Mouse (Mus musculus) central nervous system, embryonic 18 days (tissue): ENCODE results near the gene Nupr1. TPM values are rescaled to one million over a fixed set of nuclear protein-coding genes. Genes with fewer than 3 reads are reported as not detected.

Experiments
- polyA plus RNA-seq: library from polyadenylated mRNA; depleted of rRNA; stranded (reverse); fragments of >200 nt; gene quantifications from 2 replicates; pipeline ENCODE4 v1.2.3, GENCODE M21; 2012; rRNA removed

The Nupr1 gene
- 10.0 and 10.4 TPM in 2 replicates for polyA plus RNA-seq

DNA sequence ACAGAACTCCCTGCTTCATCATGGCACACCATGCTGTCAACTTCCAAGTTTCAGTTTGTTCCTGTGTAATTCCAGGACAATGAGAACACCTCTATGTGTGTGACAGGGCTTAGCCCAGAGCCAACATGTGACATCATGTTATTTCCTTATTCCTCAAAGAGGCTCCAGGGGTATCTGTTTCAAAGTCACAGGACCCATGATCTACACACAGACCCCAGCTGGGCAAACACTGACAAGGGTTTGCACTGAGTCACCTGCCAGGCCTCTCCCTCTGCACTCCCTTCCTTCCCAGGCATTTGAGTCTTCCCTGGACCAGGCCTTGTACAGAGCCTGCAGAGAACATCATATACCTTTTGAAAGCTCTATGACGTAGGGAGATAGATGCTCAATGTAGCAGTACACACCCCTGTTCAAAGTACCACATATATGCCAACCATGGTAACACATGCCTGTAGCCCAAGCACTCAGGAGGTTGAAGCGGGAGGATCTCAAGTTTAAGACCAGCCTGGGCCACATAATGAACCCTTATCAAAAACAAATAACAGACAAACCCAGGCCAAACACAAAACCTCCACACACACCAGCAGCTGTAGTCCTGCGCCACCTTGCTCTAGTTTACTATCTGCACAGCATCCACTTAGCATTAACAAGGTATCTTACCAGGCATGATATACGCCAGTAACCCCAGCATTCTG lies at the start of gene Nupr1:
Gene Nupr1, minus strand, starts transcription at position 38 of the 695 bp plus-strand sequence.

DNA sequence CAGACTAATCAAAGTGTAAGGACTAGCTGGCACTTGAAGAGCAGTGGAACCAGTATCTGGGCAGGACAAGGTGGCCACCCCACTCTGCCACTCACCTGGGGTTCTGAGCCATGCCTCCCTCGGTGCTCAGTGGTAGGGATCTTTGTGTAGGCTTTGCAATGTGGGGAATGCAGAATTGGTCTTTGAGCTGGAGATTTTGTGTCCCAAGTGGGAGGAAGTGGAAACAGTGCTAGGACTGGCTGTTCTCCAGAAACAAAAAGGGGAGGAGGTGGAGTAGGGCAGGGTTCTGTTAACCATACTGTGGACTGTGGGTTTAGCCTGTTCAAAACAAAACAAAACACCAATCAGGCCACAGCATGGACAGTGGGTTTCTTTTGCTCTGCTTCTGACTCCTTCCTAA lies 45.5 kb upstream of the Nupr1 start, which contains the start of gene Sult1a1:
Gene Sult1a1, minus strand, starts transcription at position 226 of the 400 bp plus-strand sequence.

DNA sequence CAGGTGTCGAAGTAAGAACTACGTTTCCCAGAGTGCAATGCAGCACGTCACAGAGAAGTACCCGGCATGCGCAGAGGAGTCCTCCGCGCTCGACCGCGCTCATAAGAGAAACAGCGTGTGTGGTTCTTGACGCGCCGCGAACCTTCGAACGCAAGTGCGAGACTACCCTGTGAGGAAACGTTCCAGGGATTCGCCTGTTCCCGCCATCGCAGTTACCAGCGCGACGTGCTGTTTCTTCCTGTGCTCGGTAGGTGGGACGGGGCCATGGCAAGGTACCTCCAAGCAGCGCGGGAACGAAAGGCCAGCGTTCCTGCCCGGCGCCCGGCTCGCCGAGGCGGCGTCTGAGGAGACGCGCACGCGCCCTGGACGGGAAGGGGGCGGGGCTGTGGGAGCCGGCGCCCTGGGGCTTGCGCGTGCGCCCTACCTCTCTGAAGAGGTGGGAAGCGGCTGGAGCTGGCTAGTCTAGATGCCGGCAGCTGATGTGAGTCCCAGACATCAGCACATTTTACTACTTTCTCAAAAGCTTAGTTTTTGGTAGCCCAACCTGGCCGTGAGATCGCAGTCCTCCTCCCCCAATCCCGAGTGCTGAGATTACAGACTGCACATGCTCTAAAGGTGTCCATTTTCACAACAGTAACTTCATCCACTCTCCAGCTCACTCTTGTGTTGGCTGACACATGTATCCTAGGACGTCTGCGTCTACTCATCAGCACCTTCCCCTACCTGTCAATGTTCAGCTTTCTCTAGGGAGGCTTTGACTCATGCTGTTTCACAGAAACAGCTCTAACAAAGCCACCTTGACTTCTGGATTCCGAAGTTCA lies 18.8 kb upstream of the Nupr1 start, which contains the start of gene Sgf29:
Gene Sgf29, plus strand, starts transcription at position 79 of the 821 bp plus-strand sequence.

DNA sequence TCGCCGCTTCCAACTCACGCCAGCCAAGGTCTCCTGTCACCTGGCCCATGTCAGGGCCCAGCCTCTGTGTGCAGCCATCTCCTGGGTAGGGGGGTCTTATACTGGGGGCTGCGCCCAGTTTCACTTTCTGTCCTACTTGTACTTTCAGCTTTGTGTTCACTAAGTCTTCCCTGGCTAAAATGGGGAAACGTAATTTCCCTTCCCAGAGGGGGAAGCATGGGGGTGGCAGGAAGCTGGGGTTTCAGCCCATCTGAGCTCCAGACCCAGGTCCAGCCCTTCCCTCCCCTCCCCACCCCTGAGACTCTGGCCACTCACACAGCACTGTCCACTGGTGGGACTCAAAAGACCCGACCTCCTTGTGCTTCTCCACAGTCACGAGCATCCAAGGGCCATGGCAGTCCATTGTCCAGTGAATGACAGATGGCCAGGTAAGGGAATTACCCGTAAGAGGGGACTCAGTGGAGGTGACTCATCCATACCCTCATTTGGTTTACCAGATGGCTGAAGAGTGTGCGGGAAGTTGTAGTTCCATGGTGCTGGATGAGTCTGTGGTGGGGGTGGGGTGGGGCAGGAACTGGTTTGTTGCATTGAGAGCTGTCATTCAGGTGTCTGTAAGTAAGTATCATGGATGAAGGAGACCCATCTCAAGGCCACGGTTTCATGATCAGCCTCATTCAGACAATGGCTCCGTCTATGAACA lies 35.6 kb downstream of the Nupr1 start, which contains the start of gene Il27:
Gene Il27, minus strand, starts transcription at position 80 of the 700 bp plus-strand sequence.

DNA sequence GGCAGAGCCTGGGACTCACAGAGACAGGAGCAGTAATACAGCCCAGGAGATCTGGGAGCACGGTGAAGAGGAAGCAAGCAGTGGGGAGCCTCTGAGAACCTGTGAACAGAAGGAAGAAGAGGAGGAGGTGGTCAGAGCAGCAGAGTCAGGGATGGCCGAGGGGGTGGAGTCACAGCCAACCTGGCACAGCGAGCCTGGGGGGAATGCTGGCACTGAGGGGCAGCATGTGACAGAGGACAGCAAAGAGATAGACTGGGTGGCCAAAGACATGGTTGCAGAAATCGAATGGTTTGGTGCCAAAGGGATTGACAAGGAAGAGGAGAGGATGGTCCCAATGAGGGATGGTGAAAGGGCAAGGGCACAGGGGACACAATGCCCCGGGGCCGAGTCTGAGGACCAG lies 44.9 kb downstream of the Nupr1 start, which contains the start of gene Cln3:
Gene Cln3, minus strand, starts transcription at position 101 of the 400 bp plus-strand sequence.

DNA sequence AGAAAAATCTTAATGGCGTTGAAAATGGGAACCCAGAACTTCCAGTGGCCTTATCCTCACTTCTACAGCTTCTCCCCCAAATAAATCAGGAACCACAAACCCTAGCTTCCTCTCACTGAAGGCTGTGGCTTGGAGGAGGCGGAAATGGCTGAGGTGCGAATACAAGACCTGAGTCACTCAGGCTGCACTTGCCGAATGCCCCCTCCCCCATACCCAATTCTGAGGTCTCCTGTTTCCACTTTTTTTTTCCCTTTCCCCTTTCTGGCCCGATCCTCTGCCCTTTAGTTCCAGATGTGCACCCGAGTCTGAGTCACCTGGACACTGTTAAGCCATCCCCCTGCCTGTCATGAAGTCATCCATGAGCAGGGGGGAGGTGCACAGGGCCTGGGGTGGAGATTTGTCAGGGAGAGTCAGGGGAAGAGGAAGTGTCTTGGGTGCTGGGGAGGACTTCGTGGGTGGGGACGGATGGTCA lies 46.1 kb downstream of the Nupr1 start, which contains the start of gene Apobr:
Gene Apobr, plus strand, starts transcription at position 437 of the 472 bp plus-strand sequence.

Other genes starting within 250 kb of the Nupr1 start
- gene Nfatc2ip, start 234.1 kb downstream of the Nupr1 start, polyA plus RNA-seq: 9.2 and 9.3 TPM in 2 replicates
- 0.09 TPM in 2 replicates for gene Cd19, start 216.0 kb downstream of the Nupr1 start, polyA plus RNA-seq
- gene Rabep2, start 202.1 kb downstream of the Nupr1 start, polyA plus RNA-seq: 26.3 and 27.6 TPM in 2 replicates
- 0.10 and 20.6 TPM in 2 replicates for gene Atp2a1, start 167.8 kb downstream of the Nupr1 start, polyA plus RNA-seq
- 72.7 and 73.4 TPM in 2 replicates for gene Sh2b1, start 155.4 kb downstream of the Nupr1 start, polyA plus RNA-seq
- gene Tufm, start 143.5 kb downstream of the Nupr1 start, polyA plus RNA-seq: 107 and 112 TPM in 2 replicates
- 132 and 161 TPM in 2 replicates for gene Atxn2l, start 127.4 kb downstream of the Nupr1 start, polyA plus RNA-seq
- 114 and 117 TPM in 2 replicates for gene Eif3c, start 64.5 kb downstream of the Nupr1 start, polyA plus RNA-seq
- 0.27 and 0.32 TPM in 2 replicates for gene Apobr, start 45.9 kb downstream of the Nupr1 start, polyA plus RNA-seq
- 51.0 and 53.4 TPM in 2 replicates for gene Cln3, start 45.0 kb downstream of the Nupr1 start, polyA plus RNA-seq
- gene Il27, start 35.9 kb downstream of the Nupr1 start, polyA plus RNA-seq: not detected in 2 replicates
- 50.4 and 55.7 TPM in 2 replicates for gene Sgf29, start 18.4 kb upstream of the Nupr1 start, polyA plus RNA-seq
- gene Sult1a1, start 45.6 kb upstream of the Nupr1 start, polyA plus RNA-seq: 8.5 and 9.5 TPM in 2 replicates
- 51.8 and 60.8 TPM in 2 replicates for gene Bola2, start 64.5 kb upstream of the Nupr1 start, polyA plus RNA-seq
- 41.3 and 45.8 TPM in 2 replicates for gene Slx1b, start 64.9 kb upstream of the Nupr1 start, polyA plus RNA-seq
- gene Coro1a, start 76.9 kb upstream of the Nupr1 start, polyA plus RNA-seq: 136 and 144 TPM in 2 replicates
- 247 and 263 TPM in 2 replicates for gene Mapk3, start 128.7 kb upstream of the Nupr1 start, polyA plus RNA-seq
- 7.9 TPM in 2 replicates for gene Gdpd3, start 135.5 kb upstream of the Nupr1 start, polyA plus RNA-seq
- 211 and 214 TPM in 2 replicates for gene Ypel3, start 146.1 kb upstream of the Nupr1 start, polyA plus RNA-seq
- gene Tbx6, start 150.6 kb upstream of the Nupr1 start, polyA plus RNA-seq: 1.3 TPM in 2 replicates
- gene Ppp4c, start 161.6 kb upstream of the Nupr1 start, polyA plus RNA-seq: 155 and 157 TPM in 2 replicates
- gene Fam57b, start 166.8 kb upstream of the Nupr1 start, polyA plus RNA-seq: 147 and 196 TPM in 2 replicates
- not detected in 2 replicates for gene 4930451I11Rik, start 200.8 kb upstream of the Nupr1 start, polyA plus RNA-seq
- 41.2 and 42.6 TPM in 2 replicates for gene Doc2a, start 216.6 kb upstream of the Nupr1 start, polyA plus RNA-seq
- gene Hirip3, start 231.1 kb upstream of the Nupr1 start, polyA plus RNA-seq: 61.5 and 63.2 TPM in 2 replicates
- gene Ino80e, start 231.5 kb upstream of the Nupr1 start, polyA plus RNA-seq: 79.7 and 83.9 TPM in 2 replicates